Mouse (Mus musculus): ENCODE results near the gene Phykpl.
A peak's percentile ranks its signal among the peaks of the same experiment; 100 is the strongest.
"Not testable (repeated sequence)": the region's sequence is repeated elsewhere in the genome, so short reads cannot be mapped to it uniquely, and the experiment has no call there.

Gene Phykpl

GRCm38 (mm10) chr11:51618894-51619408 is 34.4 kb downstream of the Phykpl start:
- DNase-seq (ENCODE audit: low spot score): no peak

- peak; percentile 96 for DNase-seq (ENCODE audit: low spot score)
These were observed 35.0 kb downstream of the Phykpl start, which contains the start of gene Nhp2 for GRCm38 (mm10) chr11:51619409-51620060. Gene Nhp2 (plus strand): TSS chr11:51619735.

GRCm38 (mm10) chr11:51620084-51620483 is 35.5 kb downstream of the Phykpl start:
- DNase-seq (ENCODE audit: low spot score): no peak

DNA sequence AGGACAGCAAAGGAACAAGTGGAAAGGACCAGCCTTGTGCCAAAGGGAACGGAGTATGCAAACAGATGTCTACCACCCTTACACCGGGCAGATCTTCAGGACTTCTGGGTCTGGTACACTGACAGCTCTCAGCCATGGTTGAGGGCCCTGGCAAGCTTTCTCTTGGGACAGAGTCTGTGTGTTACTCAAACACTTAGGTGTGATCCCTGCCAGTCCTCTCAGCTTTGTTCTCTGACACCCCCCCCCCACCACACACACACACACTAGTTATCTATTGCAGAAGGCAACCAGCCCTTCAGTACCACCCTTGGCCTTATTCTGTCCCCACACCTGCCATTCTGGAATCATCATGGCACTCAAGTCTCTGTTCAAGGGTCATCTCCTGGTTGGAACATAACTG is 37.2 kb downstream of the Phykpl start:
- DNase-seq (ENCODE audit: low spot score): no peak

- DNase-seq (ENCODE audit: low spot score): peak; percentile 68
These were observed 38.5 kb downstream of the Phykpl start for GRCm38 (mm10) chr11:51622971-51623491.

DNA sequence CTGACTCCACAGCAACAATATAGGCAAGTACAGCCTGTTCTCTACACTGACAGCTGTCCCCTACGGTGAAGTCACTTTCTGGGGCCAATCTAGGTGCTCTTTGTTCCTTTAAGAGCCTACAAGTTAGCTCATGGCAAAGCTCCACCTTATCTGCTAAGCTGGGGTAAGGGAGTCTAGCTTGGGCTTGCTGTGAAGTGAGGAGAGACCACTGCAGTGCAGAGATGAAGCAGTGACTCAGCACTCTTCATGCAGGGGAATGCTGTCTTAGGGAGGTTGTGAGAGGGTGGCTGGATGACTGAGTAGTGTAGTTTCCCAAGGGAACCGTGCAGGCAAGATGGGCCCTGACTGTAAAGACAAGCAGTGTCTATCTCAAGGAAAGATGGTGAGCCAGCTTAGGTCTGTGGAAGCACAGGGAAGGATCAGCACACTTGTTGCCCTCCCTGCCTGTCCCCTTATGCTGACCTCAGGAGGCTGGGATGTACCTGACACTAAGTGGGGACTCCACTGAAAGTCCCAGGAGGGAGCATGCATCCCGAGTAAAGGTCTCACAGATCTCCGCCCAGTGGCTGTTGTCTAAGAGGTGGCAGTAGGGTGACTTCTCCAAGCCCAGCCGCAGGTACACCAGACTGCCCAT is 40.7 kb downstream of the Phykpl start:
- DNase-seq (ENCODE audit: low spot score): no peak

DNA sequence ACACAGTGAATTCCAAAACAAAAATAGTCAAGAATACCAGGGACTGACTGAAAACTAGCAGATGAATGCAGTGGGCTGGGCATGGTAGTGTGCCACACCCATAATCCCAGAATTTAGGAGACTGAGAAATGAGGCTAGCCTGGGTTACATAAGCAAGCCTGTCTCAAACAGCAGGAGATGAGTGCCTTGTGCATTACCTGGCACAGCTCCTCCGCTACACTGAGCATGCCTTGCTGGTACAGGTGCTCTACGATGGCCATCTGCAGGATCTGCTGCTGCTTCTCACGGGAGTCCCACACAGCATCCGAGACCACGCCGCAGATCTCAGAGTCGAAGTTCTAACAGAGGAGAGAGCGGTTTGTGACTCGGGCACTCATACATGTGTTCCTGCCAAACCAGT is 42.9 kb downstream of the Phykpl start:
- peak; percentile 56 for DNase-seq (ENCODE audit: low spot score)

DNA sequence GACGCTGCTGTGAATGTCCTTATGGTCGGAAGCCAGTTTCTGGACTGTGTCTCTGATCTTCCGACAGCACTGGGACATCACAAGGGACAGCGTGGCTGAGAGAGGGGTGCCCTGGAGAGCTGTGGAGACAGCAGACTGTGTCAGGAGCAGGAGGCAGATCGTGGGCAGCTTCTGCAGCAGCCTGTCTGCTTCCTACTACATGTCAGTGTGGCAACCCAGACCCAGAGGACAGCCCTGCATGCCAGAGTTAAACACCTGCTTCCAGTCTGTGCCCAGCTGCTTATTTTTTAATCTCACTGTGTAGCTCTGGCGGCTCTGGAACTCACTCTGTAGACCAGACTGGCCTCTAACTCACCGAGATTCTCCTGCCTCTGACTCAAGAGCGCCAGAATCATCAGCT is 43.4 kb downstream of the Phykpl start:
- peak; percentile 57 for DNase-seq (ENCODE audit: low spot score)

GRCm38 (mm10) chr11:51629651-51630314 is 45.2 kb downstream of the Phykpl start:
- peak; percentile 61 for DNase-seq (ENCODE audit: low spot score)

- no peak for DNase-seq (ENCODE audit: low spot score)
These were observed 47.7 kb downstream of the Phykpl start for GRCm38 (mm10) chr11:51632130-51632753.

- DNase-seq (ENCODE audit: low spot score): not testable (repeated sequence)
These were observed 48.6 kb downstream of the Phykpl start for GRCm38 (mm10) chr11:51633200-51633599.

- DNase-seq (ENCODE audit: low spot score): no peak
These were observed 49.2 kb downstream of the Phykpl start for GRCm38 (mm10) chr11:51633721-51634120.

GRCm38 (mm10) chr11:51635127-51635524 is 50.6 kb downstream of the Phykpl start:
- no peak for DNase-seq (ENCODE audit: low spot score)

DNA sequence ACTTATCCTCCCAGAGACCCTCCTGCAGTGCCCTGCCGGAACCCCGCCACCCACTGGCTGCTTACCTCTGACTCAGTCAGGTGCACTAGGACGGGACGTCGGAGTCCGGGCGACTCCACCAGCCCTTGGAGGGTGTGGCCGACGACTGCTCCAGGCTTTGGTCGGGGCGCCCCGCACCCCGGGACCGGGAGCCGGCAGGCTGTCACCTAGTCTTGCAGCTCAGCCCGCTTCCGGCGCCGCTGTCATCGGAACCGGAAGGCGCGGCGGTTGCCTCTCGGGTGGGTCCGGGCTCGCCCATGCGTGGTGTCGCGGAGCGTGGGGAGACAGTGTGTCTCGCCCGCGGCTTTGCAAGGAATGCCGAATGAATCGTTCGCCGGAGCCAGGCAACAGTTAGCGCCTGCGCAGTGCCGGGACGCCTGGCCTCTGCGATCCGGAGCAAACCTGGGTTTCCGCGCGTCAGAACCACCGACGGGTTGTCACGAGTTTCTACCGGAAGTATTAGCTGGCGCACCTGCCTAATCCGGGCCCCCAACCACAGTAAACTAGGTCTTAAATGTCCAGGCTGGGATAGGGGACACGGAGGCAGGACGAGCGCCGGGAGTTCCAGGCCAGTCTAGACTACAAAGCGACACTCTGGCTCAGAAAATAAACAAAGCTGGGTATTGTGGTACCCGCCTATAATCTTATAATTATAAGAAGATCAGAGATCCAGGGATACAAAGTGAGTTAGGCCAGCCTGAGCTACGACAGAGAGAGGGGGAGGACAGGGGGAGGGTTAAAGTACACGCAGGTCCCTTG is 51.2 kb downstream of the Phykpl start, which contains the start of gene Rmnd5b:
Gene Rmnd5b, minus strand, starts transcription at position 372 of the 798 bp plus-strand sequence.
- DNase-seq (ENCODE audit: low spot score): peak; percentile 93

GRCm38 (mm10) chr11:51636323-51636684 is 51.7 kb downstream of the Phykpl start:
- peak; percentile 48 for DNase-seq (ENCODE audit: low spot score)

DNA sequence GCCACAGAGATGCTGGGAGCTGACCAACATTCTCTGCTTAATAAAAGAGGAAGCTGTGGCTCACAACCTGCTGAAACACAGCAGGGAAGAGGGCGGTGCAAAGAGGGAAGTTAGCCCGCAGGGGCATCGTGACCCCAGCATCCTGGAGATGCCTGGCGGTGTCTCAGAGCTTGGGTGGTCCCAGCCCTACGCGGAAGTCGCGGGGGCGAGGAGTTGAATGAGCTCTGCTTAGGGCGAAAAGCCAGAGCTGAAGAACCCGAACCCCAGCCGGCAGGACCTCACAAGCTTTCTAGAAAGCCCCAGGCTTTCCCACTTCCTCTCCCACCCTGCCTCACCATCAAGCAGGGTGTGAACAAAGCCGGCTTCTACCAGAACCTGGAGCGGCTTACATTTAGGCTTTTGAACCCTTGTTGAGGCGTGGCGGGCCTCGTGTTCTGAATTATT is 53.4 kb downstream of the Phykpl start:
- DNase-seq (ENCODE audit: low spot score): peak; percentile 46

- no peak for DNase-seq (ENCODE audit: low spot score)
These were observed 53.9 kb downstream of the Phykpl start for GRCm38 (mm10) chr11:51638497-51638896.

GRCm38 (mm10) chr11:51640748-51641147 is 56.2 kb downstream of the Phykpl start:
- DNase-seq (ENCODE audit: low spot score): no peak

GRCm38 (mm10) chr11:51643202-51643601 is 58.6 kb downstream of the Phykpl start:
- DNase-seq (ENCODE audit: low spot score): no peak

- DNase-seq (ENCODE audit: low spot score): no peak
These were observed 59.2 kb downstream of the Phykpl start for GRCm38 (mm10) chr11:51643761-51644160.

DNA sequence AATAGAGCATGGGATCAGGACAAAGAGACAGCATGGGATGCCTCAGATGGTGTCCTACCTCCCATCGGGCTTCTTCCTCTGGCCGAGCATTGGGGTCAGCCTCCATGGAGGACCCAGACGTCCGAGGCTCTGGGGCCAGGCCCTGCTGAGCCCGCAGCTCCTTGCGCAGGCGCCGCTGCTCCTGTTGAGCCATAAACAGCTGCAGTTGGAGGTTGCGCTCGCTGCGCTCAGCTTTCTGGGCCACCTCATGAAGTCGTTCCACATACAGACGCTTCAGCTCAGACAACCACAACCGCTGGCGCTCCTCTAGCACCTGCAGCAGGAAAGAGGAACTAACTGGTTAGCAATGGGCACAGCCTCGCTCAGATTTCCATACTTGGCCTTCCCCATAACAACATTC is 59.7 kb downstream of the Phykpl start:
- DNase-seq (ENCODE audit: low spot score): no peak

All from layer of hippocampus, adult 11-12 months (tissue).